Mouse (Mus musculus) embryonic facial prominence, embryonic 15.5 days (tissue): Measurements from ENCODE around the gene Rbm19. TPM values are rescaled to one million over a fixed set of nuclear protein-coding genes. Genes with fewer than 3 reads are reported as not detected.

Experiments used
- ATAC-seq: fragments of 200-750 bp; cut with Nextera tagmentation; 2 replicates; pipeline ENCODE4 v1.8.0; 2017; ENCODE audit warnings: low read depth, moderate TSS enrichment; ENCODE audit not compliant: insufficient number of reproducible peaks, low FRiP score, low TSS enrichment
- H3K27ac ChIP-seq: fragments of 300-500 bp; sonication (generic); replicated peaks from 2 replicates; pipeline ENCODE4 v1.5.1; 2015; ENCODE audit warnings: mild to moderate bottlenecking, inconsistent platforms
- H3K27me3 ChIP-seq: fragments of 300-500 bp; sonication (generic); 2 replicates; pipeline ENCODE4 v1.6.1; 2015; ENCODE audit warnings: inconsistent platforms
- H3K36me3 ChIP-seq: fragments of 300-500 bp; sonication (generic); 2 replicates; pipeline ENCODE4 v1.6.1; 2015; ENCODE audit warnings: mild to moderate bottlenecking, inconsistent platforms
- H3K4me1 ChIP-seq: fragments of 300-500 bp; sonication (generic); 2 replicates; pipeline ENCODE4 v1.6.1; 2015; ENCODE audit warnings: inconsistent platforms
- H3K4me2 ChIP-seq: fragments of 300-500 bp; sonication (generic); replicated peaks from 2 replicates; pipeline ENCODE4 v1.6.1; 2015; ENCODE audit warnings: mild to moderate bottlenecking, inconsistent platforms
- H3K4me3 ChIP-seq: fragments of 300-500 bp; sonication (generic); replicated peaks from 2 replicates; pipeline ENCODE4 v1.5.1; 2015; ENCODE audit warnings: mild to moderate bottlenecking, inconsistent platforms
- H3K9ac ChIP-seq: fragments of 300-500 bp; sonication (generic); 2 replicates; pipeline ENCODE4 v1.6.1; 2015; ENCODE audit warnings: inconsistent platforms
- H3K9me3 ChIP-seq: fragments of 300-500 bp; sonication (generic); replicated peaks from 2 replicates; pipeline ENCODE4 v1.6.1; 2016; ENCODE audit warnings: inconsistent platforms
- WGBS: fragments of 180-500 bp; shearing (Covaris S2); methylation state at CpG from one replicate; pipeline ENCODE4 v1.1.7; 2015; 5-methylcytosine and 5-hydroxymethylcytosine counted together
- polyA plus RNA-seq: library from polyadenylated mRNA; unstranded; fragments of >200 nt; fragmentation: Nextera tagmentation; extraction: Ambion mirVana; gene quantifications from 2 replicates; pipeline ENCODE4 v1.2.1, GENCODE M21; 2015

The Rbm19 gene
- polyA plus RNA-seq = 19.2 and 21.7 TPM in 2 replicates

DNA sequence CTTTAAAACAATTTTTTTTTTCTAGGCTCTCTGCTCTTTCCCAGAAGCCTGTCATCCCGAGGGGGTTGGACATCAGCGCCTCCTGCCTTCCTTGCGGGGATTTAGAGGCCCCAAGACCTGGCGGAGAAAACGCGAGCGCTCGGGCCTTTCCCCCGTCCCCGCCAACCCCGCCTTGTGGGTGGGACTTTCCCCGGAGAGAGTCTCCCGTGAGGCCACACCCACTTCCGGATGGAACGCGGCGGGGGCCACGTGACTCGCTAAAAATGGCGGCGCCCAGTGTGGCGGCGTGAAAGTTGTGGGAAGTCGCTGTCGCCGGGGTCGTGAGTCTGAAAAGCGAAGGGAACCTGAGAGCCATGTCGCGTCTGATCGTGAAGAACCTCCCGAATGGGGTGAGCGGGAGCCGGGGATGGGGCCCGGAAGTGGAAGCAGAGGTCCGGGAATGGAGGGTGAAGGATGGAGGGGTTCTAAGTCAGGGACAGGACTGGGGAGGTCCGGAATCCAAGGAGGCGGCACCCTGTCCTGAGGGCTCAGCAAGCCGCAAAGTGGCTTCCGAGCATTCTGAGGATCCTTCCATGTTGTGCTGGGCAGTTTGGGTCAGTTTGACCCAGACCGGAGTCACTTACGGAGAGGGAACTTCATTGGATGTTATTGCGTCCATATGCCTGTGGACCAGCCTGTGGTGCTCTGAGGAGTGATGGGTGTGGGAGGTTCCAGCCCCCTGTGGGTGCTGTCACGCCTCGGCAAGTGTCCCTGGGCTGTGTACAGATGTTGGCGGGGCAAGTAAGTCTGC is at the start of gene Rbm19:
Rbm19 (plus strand) TSS at position 205 of the 790 bp plus-strand sequence.
- Histone ChIP-seq H3K27me3 (no peaks in the 10 kb centered on the region), H3K9me3 (no peaks in the 10 kb centered on the region), H3K4me3 (peak within 1 kb of the TSS; percentile 87), H3K9ac (peak within 1 kb of the TSS; percentile 58), H3K4me2 (peak within 1 kb of the TSS; percentile 81), H3K4me1 (peaks cover 9% of the 10 kb centered on the region; the same call in 1 of the 2 replicates), H3K27ac (no peak within 1 kb of the TSS), H3K36me3 (peaks cover 28% of the 10 kb centered on the region)
- WGBS = under 1% methylated on average over 46 of the region's 46 CpGs
- ATAC-seq = peak; percentile 80

DNA sequence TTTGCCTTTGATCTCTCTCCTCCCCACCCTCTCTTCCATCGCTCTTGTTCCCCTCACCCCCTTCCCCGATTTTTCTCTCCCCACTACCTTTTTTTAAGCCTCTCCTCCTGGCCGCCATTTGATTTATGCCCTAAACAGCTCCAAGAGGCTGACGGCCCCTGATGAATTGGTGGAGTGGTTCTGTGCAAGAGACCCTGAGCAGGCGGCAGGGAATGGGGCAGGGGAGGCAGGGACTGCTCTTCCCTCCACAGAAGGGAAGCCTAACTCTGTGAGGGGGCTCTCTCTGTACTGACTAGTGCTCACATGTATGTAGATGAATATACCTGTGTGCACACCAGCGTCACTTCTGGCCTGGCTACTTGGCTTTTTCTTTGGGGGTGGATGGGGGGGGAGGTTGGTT is 49.0 kb upstream of the Rbm19 start:
- no peak for ATAC-seq
- Histone ChIP-seq H3K9ac (no peak overlapping the region), H3K4me1 (no peaks in the 10 kb centered on the region), H3K4me2 (no peak overlapping the region), H3K27ac (no peak overlapping the region), H3K27me3 (no peaks in the 10 kb centered on the region), H3K9me3 (no peaks in the 10 kb centered on the region), H3K4me3 (no peak overlapping the region), H3K36me3 (no peaks in the 10 kb centered on the region)
- WGBS = 54% methylated on average over 6 of the region's 6 CpGs

DNA sequence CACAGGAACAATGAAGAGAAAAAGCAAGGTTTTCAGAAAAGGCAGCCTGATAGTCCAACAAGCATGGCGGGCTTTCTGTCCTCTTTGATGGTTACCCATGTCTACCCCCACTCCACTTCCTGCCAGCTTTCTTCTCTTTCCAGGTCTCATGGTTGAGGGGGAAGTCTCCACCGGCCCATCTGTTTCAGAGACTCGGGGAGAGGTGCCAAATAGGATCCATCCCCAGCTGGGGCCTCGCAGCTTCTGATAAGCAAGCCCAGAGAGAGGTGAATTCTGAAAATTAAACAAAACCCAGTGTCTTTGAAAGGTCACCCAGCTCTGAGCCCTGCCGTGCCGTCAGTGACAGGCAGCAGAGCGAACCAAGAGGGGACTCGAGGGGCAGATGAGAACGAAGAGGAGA is 42.2 kb upstream of the Rbm19 start:
- Histone ChIP-seq H3K9ac (no peak overlapping the region), H3K4me1 (no peaks in the 10 kb centered on the region), H3K4me3 (no peak overlapping the region), H3K9me3 (no peaks in the 10 kb centered on the region), H3K27ac (no peak overlapping the region), H3K36me3 (no peaks in the 10 kb centered on the region), H3K4me2 (no peak overlapping the region), H3K27me3 (no peaks in the 10 kb centered on the region)
- no peak for ATAC-seq
- WGBS = 71% methylated on average over 9 of the region's 9 CpGs

DNA sequence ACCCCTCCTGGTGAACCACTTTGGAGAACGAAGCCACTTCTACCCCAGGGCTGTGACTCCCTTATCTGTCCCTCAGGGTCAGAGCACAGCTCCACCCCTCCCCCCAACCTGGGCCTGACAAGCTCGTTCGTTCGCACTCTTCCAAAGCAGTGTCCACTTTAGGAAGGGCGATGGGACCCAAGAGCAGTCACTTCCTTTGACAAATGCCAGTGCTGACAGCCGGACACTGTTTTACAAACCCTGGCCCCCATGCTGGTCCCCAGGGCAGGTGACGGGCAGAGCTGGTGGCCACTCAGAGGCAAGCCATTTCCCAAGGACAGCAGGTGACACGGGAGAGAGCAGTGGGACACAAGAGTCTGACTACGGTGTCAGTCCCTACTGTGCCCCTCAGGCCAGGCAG is 36.2 kb upstream of the Rbm19 start:
- 64% methylated on average over 9 of the region's 9 CpGs for WGBS
- ATAC-seq = no peak
- no peaks in the 10 kb centered on the region for H3K9me3 ChIP-seq
- H3K27ac ChIP-seq = no peak overlapping the region
- no peaks in the 10 kb centered on the region for H3K36me3 ChIP-seq
- H3K4me3 ChIP-seq = no peak overlapping the region
- H3K9ac ChIP-seq = no peak overlapping the region
- no peak overlapping the region for H3K4me2 ChIP-seq
- H3K27me3 ChIP-seq = peaks cover 4% of the 10 kb centered on the region; the same call in 1 of the 2 replicates
- H3K4me1 ChIP-seq = no peaks in the 10 kb centered on the region

DNA sequence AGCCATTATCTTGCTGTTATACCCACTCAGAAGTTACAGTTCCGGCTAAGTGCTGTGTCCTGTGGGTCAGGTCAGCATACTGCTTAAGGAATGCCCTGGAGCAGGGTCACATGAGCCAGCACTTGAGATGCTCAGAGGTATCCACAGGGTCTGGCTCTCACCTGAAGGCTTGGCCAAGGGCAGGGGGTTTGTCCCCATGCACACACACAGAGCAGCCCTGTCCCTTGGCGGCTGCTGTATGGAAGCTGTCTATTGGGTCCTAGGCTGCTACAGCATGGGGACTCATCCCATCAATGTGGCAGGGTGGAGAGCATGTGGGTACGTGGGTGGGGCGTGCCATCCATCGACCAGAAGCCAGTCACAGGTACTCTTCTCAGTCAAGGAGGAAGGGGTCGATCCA is 35.8 kb upstream of the Rbm19 start:
- Histone ChIP-seq H3K36me3 (no peaks in the 10 kb centered on the region), H3K4me2 (no peak overlapping the region), H3K9ac (no peak overlapping the region), H3K27me3 (peaks cover 4% of the 10 kb centered on the region; the same call in 1 of the 2 replicates), H3K9me3 (no peaks in the 10 kb centered on the region), H3K4me3 (no peak overlapping the region), H3K27ac (no peak overlapping the region), H3K4me1 (no peaks in the 10 kb centered on the region)
- ATAC-seq = peak; percentile 54; the same call in 1 of the 2 replicates
- 88% methylated on average over 6 of the region's 6 CpGs for WGBS

DNA sequence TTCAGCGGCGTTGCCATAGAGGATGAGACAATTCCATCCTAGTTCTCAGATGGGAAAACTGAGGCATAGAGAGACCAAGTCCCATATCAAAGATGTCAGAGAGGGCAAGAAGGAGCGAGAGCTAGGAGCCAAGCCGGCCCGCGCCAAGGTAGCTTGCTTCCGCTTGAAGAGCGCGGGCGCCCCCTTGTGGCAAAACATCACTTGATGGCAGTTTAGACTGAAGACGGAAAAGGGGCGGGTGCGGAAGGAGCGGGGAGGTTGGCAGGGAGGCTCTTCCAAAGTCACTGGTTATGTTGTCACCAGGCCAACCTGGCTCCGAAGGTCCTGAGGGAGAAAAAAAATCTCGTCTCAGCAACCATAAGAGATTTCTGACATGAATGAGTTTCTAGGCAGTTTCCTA is 27.7 kb upstream of the Rbm19 start:
- Histone ChIP-seq H3K9me3 (no peaks in the 10 kb centered on the region), H3K4me1 (no peaks in the 10 kb centered on the region), H3K4me2 (peak overlapping the region; percentile 35), H3K4me3 (no peak overlapping the region), H3K27me3 (peaks cover 39% of the 10 kb centered on the region), H3K27ac (no peak overlapping the region), H3K9ac (no peak overlapping the region), H3K36me3 (no peaks in the 10 kb centered on the region)
- no peak for ATAC-seq
- WGBS = 2% methylated on average over 16 of the region's 16 CpGs

DNA sequence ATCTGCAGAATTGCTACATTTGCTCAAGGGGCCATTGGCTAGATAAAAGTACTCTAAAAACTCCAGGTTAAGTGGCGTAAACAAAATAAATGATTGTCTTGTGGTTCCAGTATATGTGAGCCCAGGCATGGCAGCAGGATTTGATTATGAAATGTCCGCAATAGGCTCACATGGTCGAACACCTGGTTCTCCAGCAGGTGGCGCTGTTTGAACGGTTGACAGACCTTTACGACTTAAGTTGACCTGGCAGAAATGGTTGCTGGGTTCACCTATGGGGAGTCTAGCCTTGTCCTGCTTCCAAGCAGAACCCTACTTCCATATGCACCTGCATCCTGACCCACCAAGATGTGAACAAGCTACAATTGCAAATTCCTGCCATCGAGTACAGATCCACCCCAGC is 21.7 kb upstream of the Rbm19 start:
- Histone ChIP-seq H3K4me3 (no peak overlapping the region), H3K9me3 (no peaks in the 10 kb centered on the region), H3K36me3 (no peaks in the 10 kb centered on the region), H3K27ac (no peak overlapping the region), H3K9ac (no peak overlapping the region), H3K4me1 (peaks cover 7% of the 10 kb centered on the region; the same call in 1 of the 2 replicates), H3K27me3 (peaks cover 23% of the 10 kb centered on the region), H3K4me2 (no peak overlapping the region)
- no peak for ATAC-seq
- 51% methylated on average over 7 of the region's 7 CpGs for WGBS

DNA sequence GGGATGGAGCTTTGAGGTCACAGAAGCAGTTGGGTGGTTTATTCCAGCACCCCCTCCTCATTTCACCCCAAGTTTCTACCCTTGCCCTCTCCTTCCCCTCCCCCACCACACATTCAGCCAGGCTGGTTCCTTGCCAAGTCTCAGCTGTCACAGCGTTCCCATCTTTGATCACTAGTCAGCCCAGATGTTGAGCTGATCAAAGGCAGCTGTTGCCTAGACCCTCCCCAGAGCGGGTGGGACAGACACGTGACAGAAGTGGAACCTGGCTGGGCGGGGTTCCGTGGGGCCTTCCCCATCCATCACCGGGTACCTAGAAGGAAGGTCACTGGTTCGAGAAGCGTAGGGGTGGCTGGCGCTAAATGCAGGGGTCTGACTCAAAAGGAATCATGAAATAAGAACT is 19.2 kb upstream of the Rbm19 start:
- no peaks in the 10 kb centered on the region for H3K36me3 ChIP-seq
- H3K4me2 ChIP-seq = no peak overlapping the region
- no peak overlapping the region for H3K27ac ChIP-seq
- peaks cover 7% of the 10 kb centered on the region; the same call in 1 of the 2 replicates for H3K4me1 ChIP-seq
- 30% methylated on average over 9 of the region's 9 CpGs for WGBS
- H3K9ac ChIP-seq = no peak overlapping the region
- H3K27me3 ChIP-seq = peaks cover 6% of the 10 kb centered on the region
- no peaks in the 10 kb centered on the region for H3K9me3 ChIP-seq
- ATAC-seq = no peak
- H3K4me3 ChIP-seq = no peak overlapping the region

DNA sequence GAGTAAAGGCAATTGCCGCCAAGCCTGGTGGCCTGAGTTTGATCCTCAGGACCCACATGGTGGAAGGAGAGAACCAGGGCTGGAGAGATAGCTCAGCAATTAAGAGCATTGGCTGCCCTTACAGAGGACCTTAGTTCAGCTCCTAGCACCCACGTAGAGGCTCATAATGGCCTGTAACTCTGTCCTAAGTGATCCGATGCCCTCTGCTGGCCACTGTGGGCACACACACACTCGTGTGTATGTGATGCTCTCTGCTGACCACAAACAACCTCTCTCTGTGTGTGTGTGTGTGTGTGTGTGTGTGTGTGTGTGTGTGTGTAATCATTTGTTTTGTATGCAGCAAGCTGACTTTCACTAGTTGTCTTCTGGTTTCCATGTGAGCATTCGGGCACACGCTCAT is 15.5 kb upstream of the Rbm19 start:
- H3K4me3 ChIP-seq = no peak overlapping the region
- no peaks in the 10 kb centered on the region for H3K36me3 ChIP-seq
- H3K4me1 ChIP-seq = peaks cover 7% of the 10 kb centered on the region; the same call in 1 of the 2 replicates
- no peak for ATAC-seq
- no peak overlapping the region for H3K9ac ChIP-seq
- no peak overlapping the region for H3K27ac ChIP-seq
- no peak overlapping the region for H3K4me2 ChIP-seq
- WGBS = 90% methylated on average over 6 of the region's 6 CpGs
- H3K9me3 ChIP-seq = no peaks in the 10 kb centered on the region
- no peaks in the 10 kb centered on the region for H3K27me3 ChIP-seq

DNA sequence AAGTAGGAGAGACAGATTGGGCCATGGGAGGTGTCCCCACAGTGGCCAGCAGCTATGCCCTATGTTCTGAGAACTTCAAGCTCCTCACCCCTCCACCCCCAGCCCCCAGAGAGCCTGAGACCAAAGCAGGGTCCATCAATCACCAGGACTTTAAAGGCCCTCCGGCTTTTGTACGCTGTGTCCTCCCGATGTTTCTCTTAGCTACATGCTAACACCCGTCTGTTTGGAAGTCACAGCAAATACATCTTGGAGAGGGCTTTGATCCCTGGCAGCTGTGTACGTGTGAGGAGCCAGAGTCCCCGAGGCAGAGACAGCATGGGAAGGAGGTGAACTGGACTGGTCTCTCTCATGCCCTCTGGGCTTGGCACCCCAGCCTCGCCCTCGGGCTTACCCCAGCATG is 14.2 kb upstream of the Rbm19 start:
- Histone ChIP-seq H3K9ac (no peak overlapping the region), H3K27me3 (no peaks in the 10 kb centered on the region), H3K4me3 (no peak overlapping the region), H3K27ac (no peak overlapping the region), H3K9me3 (no peaks in the 10 kb centered on the region), H3K4me2 (no peak overlapping the region), H3K4me1 (peaks cover 3% of the 10 kb centered on the region; the same call in 1 of the 2 replicates), H3K36me3 (no peaks in the 10 kb centered on the region)
- 70% methylated on average over 8 of the region's 8 CpGs for WGBS
- no peak for ATAC-seq

DNA sequence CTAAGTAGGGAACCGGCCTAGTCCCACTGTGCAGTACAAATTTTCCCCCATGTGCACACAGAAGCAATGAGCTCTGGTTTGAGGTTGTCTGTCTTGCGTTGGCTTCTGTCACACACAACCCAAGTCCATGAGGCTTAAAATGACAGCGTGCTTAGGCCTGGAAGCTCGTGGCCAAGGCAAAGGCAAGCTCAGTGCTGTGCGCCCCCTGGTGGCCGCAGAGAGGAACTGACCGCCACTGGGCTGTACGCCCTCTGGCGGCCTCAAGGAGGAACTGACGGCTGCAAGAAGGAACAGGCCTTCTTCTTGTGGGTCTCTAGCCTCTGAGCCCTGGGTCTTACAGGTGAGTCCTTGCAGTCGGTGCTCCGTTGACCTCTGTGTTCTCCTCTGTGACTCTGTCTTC is 13.5 kb upstream of the Rbm19 start:
- Histone ChIP-seq H3K4me3 (no peak overlapping the region), H3K27me3 (no peaks in the 10 kb centered on the region), H3K9ac (no peak overlapping the region), H3K9me3 (no peaks in the 10 kb centered on the region), H3K4me2 (no peak overlapping the region), H3K4me1 (no peaks in the 10 kb centered on the region), H3K36me3 (no peaks in the 10 kb centered on the region), H3K27ac (no peak overlapping the region)
- 12% methylated on average over 12 of the region's 12 CpGs for WGBS
- ATAC-seq = no peak

DNA sequence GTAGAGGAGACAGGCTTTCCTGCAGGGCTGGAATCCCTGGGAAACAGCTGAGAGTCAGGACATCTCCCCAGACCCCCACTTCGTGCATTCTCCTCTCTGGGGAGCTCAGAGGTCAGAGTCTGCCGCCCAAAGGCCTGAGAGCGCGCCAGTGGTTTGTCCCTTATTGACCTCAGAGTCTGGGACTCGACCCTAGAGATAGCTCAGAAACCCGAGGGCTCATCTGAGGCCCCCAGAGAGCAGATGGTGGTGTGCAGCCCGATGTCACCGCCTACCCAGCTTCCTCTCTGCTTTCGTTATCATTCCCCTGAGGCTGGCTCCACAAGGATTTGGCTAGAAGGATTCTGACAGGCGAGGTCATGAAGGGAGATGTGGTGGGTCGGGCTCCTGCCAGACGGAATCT is 12.8 kb upstream of the Rbm19 start:
- H3K4me1 ChIP-seq = no peaks in the 10 kb centered on the region
- H3K9ac ChIP-seq = no peak overlapping the region

More for the DNA sequence above, 12.8 kb upstream of the Rbm19 start:
- Histone ChIP-seq H3K9me3 (no peaks in the 10 kb centered on the region), H3K27ac (no peak overlapping the region), H3K36me3 (no peaks in the 10 kb centered on the region), H3K4me3 (no peak overlapping the region), H3K4me2 (no peak overlapping the region), H3K27me3 (no peaks in the 10 kb centered on the region)
- ATAC-seq = no peak
- WGBS = 42% methylated on average over 11 of the region's 12 CpGs
